Mouse (Mus musculus) liver, adult 10 weeks (tissue): ENCODE results near the gene Gm15080. TPM values are rescaled to one million over a fixed set of nuclear protein-coding genes. Genes with fewer than 3 reads are reported as not detected.

Source experiments
- polyA plus RNA-seq: library from polyadenylated mRNA; stranded (reverse); fragments of 350-450 nt; fragmentation: Illumina TruSeq; extraction: RNeasy Lipid Tissue Mini Kit (QIAGEN cat#74804); gene quantifications from one replicate; pipeline ENCODE4 v1.2.3, GENCODE M21; 2014; ENCODE audit warnings: low read depth, low replicate concordance

Gm15080 gene
- polyA plus RNA-seq, result not detected

DNA sequence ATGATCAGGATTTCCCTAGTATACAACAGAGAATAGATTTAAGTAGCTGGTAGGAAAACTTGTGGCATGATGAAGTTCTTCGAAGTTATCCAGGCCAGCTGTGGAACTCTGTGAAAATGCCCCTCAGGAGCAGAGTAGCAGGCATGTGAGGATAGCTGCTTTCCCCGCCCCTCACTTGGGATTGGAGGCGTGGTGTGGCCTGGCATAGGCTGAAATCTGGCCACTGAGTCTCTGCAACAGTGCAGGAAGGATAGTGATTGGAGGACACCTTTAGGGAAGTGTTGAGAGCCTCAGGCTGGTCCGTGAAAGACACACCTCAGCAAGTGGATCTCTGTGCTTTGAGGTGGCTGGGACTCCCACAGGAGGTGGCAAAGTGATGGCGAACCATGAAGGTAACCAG is at the start of gene Gm15080:
TSS of gene Gm15080 (plus strand) at position 301 of the 400 bp plus-strand sequence.

Other genes starting within 250 kb of the Gm15080 start
- gene Gm15128, start 227.0 kb upstream of the Gm15080 start, polyA plus RNA-seq, result not detected
- gene Gm15107, start 187.7 kb downstream of the Gm15080 start, polyA plus RNA-seq, result not detected